Mouse (Mus musculus) hematopoietic stem cell, adult 5-6 weeks (primary cell): Measurements from ENCODE around the gene Hs3st4. TPM values are rescaled to one million over a fixed set of nuclear protein-coding genes. Genes with fewer than 3 reads are reported as not detected.

Experiments
- ATAC-seq, 2 experiments: fragments of 125-278 bp in 1 of 2; replicated peaks in 1 of 2; 2 replicates each; pipeline ENCODE4 v1.8.0; 2016 to 2017; ENCODE audit warnings: inconsistent platforms in 2 of 2, mild to moderate bottlenecking in 2 of 2, moderate number of reproducible peaks in 2 of 2, low read depth in 1 of 2, moderate TSS enrichment in 1 of 2; ENCODE audit not compliant: low FRiP score in 2 of 2, poor library complexity in 2 of 2, severe bottlenecking in 2 of 2, insufficient read depth in 1 of 2, low TSS enrichment in 1 of 2
- total RNA-seq: library from RNA; stranded (forward); fragments of 172-1452, 232-1000 nt; gene quantifications from 2 replicates; pipeline ENCODE4 v1.2.3, GENCODE M21; 2017

Hs3st4 gene
- total RNA-seq, 1 experiment from 2014 or later: not detected

- no peak for ATAC-seq
Measured at GRCm38 (mm10) chr7:124239903-124240647, 257.4 kb downstream of the Hs3st4 start.

- no peak for ATAC-seq
Measured at GRCm38 (mm10) chr7:124249838-124250237, 267.2 kb downstream of the Hs3st4 start.

GRCm38 (mm10) chr7:124250566-124250965, 267.9 kb downstream of the Hs3st4 start:
- ATAC-seq: no peak

- no peak for ATAC-seq
Measured at GRCm38 (mm10) chr7:124258419-124258818, 275.8 kb downstream of the Hs3st4 start.

- ATAC-seq: no peak
Measured at GRCm38 (mm10) chr7:124270734-124271133, 288.1 kb downstream of the Hs3st4 start.

- ATAC-seq: no peak
Measured at GRCm38 (mm10) chr7:124289873-124290272, 307.2 kb downstream of the Hs3st4 start.

GRCm38 (mm10) chr7:124319451-124319850, 336.8 kb downstream of the Hs3st4 start:
- ATAC-seq: no peak

- ATAC-seq: no peak
Measured at GRCm38 (mm10) chr7:124335635-124336034, 353.0 kb downstream of the Hs3st4 start.

- ATAC-seq: no peak
Measured at GRCm38 (mm10) chr7:124341510-124341909, 358.8 kb downstream of the Hs3st4 start.

- ATAC-seq: no peak
Measured at GRCm38 (mm10) chr7:124347218-124348017, 364.7 kb downstream of the Hs3st4 start.

GRCm38 (mm10) chr7:124354035-124354434, 371.4 kb downstream of the Hs3st4 start:
- ATAC-seq: no peak

GRCm38 (mm10) chr7:124358068-124358467, 375.4 kb downstream of the Hs3st4 start:
- no peak for ATAC-seq

- no peak for ATAC-seq
Measured at GRCm38 (mm10) chr7:124359836-124360235, 377.2 kb downstream of the Hs3st4 start.

GRCm38 (mm10) chr7:124372297-124372696, 389.6 kb downstream of the Hs3st4 start:
- no peak for ATAC-seq

GRCm38 (mm10) chr7:124372697-124373096, 390.0 kb downstream of the Hs3st4 start:
- ATAC-seq: no peak

GRCm38 (mm10) chr7:124383489-124383888, 400.8 kb downstream of the Hs3st4 start:
- no peak for ATAC-seq

GRCm38 (mm10) chr7:124399184-124399583, 416.5 kb downstream of the Hs3st4 start:
- ATAC-seq: no peak

- ATAC-seq: no peak
Measured at GRCm38 (mm10) chr7:124426951-124427350, 444.3 kb downstream of the Hs3st4 start.
